8 mouse cellular contexts compared by ENCODE assay signal in the genomic region with DNA sequence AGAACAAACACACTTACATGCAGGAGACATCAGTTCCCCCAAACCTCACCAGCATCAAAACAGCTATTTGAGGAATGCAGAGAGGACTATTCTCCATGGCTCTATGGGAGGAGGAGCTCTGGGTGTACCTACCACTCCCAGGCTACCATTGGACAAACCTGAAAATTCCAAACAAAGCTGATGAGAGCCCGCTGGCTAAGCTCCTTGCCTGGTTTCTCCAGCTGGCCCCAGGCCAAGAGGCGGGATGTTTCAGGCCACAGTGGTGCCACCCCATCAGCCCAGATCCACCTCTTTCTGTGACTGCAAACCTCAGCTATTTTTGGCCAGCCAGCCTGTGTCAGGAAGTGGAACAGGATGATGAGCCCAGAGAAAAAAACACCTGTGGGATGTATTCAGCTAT. TPM values are rescaled to one million over a fixed set of nuclear protein-coding genes. Genes with fewer than 3 reads are reported as not detected.
DNase-seq lines count a peak whose midpoint lies in the region; ATAC-seq and TF ChIP-seq lines count a peak whose summit lies in the region.

No protein-coding gene starts in this region.

- no peaks in the 10 kb centered on the region for H3K9me3 ChIP-seq in kidney, embryonic 15.5 days (replicated peaks)

- H3K27ac ChIP-seq in kidney, embryonic 15.5 days, result no peak overlapping the region
- peak overlapping the region; percentile 33; the same call in 1 of the 2 replicates for H3K27ac ChIP-seq in kidney, adult 2 months (ENCODE audit: insufficient read depth, low read depth, low read length)
- H3K27ac ChIP-seq in macrophage, result peak overlapping the region; percentile 98
- H3K27ac ChIP-seq in thymus, adult 2 months (ENCODE audit: control insufficient read depth, insufficient read depth, low read length), result no peak overlapping the region

- no peak overlapping the region for H3K4me2 ChIP-seq in kidney, embryonic 15.5 days

- DNase-seq in kidney, adult 11 months, result peak; percentile 89
- DNase-seq in ZHBTc4 (ENCODE audit: low read depth, low spot score), result peak; percentile 87
- peak; percentile 73 for DNase-seq in gastrocnemius, postnatal 14 days
- DNase-seq in kidney, adult 2 months, result peak; percentile 96
- no peak for DNase-seq in frontal cortex, postnatal 25 days (ENCODE audit: low spot score in 2 of 2)
- DNase-seq in thymus, adult 2 months, result no peak

- peaks cover 16% of the 10 kb centered on the region for H3K4me1 ChIP-seq in kidney, embryonic 15.5 days
- H3K4me1 ChIP-seq in kidney, adult 2 months (ENCODE audit: control insufficient read depth, insufficient read depth, low read length), result peaks cover 5% of the 10 kb centered on the region; the same call in 1 of the 2 replicates
- no peaks in the 10 kb centered on the region; the same call in 1 of the 2 replicates for H3K4me1 ChIP-seq in thymus, adult 2 months (replicated peaks; ENCODE audit: control insufficient read depth, insufficient read depth, low read length)

- no peaks in the 10 kb centered on the region for H3K36me3 ChIP-seq in kidney, embryonic 15.5 days
- H3K36me3 ChIP-seq in kidney, adult 2 months (ENCODE audit: control insufficient read depth, insufficient read depth, low read length), result no peaks in the 10 kb centered on the region
- H3K36me3 ChIP-seq in macrophage (ENCODE audit: inconsistent target), result no peaks in the 10 kb centered on the region
- H3K36me3 ChIP-seq in thymus, adult 2 months (ENCODE audit: control insufficient read depth, insufficient read depth, low read length), result no peaks in the 10 kb centered on the region

- H3K79me2 ChIP-seq in macrophage (ENCODE audit: inconsistent target), result no peaks in the 10 kb centered on the region

- no peak for TF ChIP-seq POLR2A in kidney, adult 2 months (IDR thresholded peaks at IDR 0.05; ENCODE audit: low read depth, low read length)
- no peak for TF ChIP-seq POLR2A in thymus, adult 2 months (IDR thresholded peaks at IDR 0.05; ENCODE audit: control insufficient read depth, extremely low read depth, insufficient read depth, low read length, poor library complexity)

- no peak overlapping the region for H3K4me3 ChIP-seq in kidney, embryonic 15.5 days (replicated peaks)
- H3K4me3 ChIP-seq in kidney, adult 2 months (ENCODE audit: insufficient read depth, low read depth, low read length), result no peak overlapping the region
- no peak overlapping the region; the same call in 1 of the 2 replicates for H3K4me3 ChIP-seq in macrophage (ENCODE audit: inconsistent target)
- no peak overlapping the region for H3K4me3 ChIP-seq in thymus, adult 2 months (ENCODE audit: control insufficient read depth, insufficient read depth, low read length)

- intact Hi-C loops in gastrocnemius, postnatal 14 days (cut with DNase I; ENCODE audit: low total_unique reads), result no loop called here

- no peaks in the 10 kb centered on the region for H3K27me3 ChIP-seq in kidney, embryonic 15.5 days
- H3K27me3 ChIP-seq in kidney, adult 2 months (replicated peaks; ENCODE audit: control insufficient read depth, insufficient read depth, low read length), result no peaks in the 10 kb centered on the region
- H3K27me3 ChIP-seq in thymus, adult 2 months (ENCODE audit: control insufficient read depth, insufficient read depth, low read length), result no peaks in the 10 kb centered on the region

- WGBS in kidney, embryonic 15.5 days, result 28% methylated on average over 2 of the region's 2 CpGs
- 9% methylated on average over 2 of the region's 2 CpGs for WGBS in kidney, adult 2 months
- 5% methylated on average over 2 of the region's 2 CpGs for WGBS in macrophage (ENCODE audit: missing documents)
- 2% methylated on average over 2 of the region's 2 CpGs for WGBS in thymus, adult 2 months

- TF ChIP-seq CTCF in kidney, adult 2 months (conservative IDR thresholded peaks at IDR 0.05; ENCODE audit: insufficient read depth, insufficient read length, low read depth, low read length), result no peak
- no peak for TF ChIP-seq CTCF in thymus, adult 2 months (IDR thresholded peaks at IDR 0.05; ENCODE audit: borderline replicate concordance, control insufficient read depth, extremely low read depth, insufficient read depth, low read length, poor library complexity)

- H3K9ac ChIP-seq in kidney, embryonic 15.5 days, result no peak overlapping the region

- no peak; the same call in 1 of the 2 replicates for ATAC-seq in kidney, embryonic 15.5 days (replicated peaks; ENCODE audit: low FRiP score)

RNA-seq across cellular contexts. Expression of a gene that starts 33.0 kb away (rescaled TPM):
- 50.2 and 52.8 TPM in 2 replicates for polyA plus RNA-seq in kidney, embryonic 15.5 days (2015; fragmentation: Nextera tagmentation; extraction: Ambion mirVana)
- total RNA-seq in gastrocnemius, postnatal 14 days (2021), result 10 to 100 TPM in 1 of 2 experiments, 1 to 10 TPM in 1; 9.1 to 13.9 TPM
- polyA plus RNA-seq in kidney, adult 2 months (2012; rRNA removed), result 52.0 and 55.3 TPM in 2 replicates
- 100 to 1,000 TPM in 19 of 26 experiments, 10 to 100 TPM in 7; 51.9 to 414 (median 129) TPM for total RNA-seq in macrophage (2018; cell fraction: chromatin; rRNA removed)
- total RNA-seq in macrophage (2018; cell fraction: cytosol; rRNA removed), result 100 to 1,000 TPM in 19 of 26 experiments, 10 to 100 TPM in 7; 63.8 to 293 (median 134) TPM
- total RNA-seq in macrophage (2018; cell fraction: nucleus; rRNA removed), result 100 to 1,000 TPM in 23 of 26 experiments, 10 to 100 TPM in 3; 77.3 to 406 (median 214) TPM
- 37.8 to 108 TPM (median 89.9 TPM) in 3 replicates for polyA plus RNA-seq in macrophage (2018)
- 39.6 and 51.7 TPM in 2 replicates for polyA plus RNA-seq in thymus, adult 2 months (2012; rRNA removed)

Comparison
In these comparisons a context has a peak if more than half of its experiments do, and no peak if none do; other contexts are left out.
1. H3K27ac ChIP-seq: peak in kidney, adult 2 months (single experiment) and macrophage (single experiment); none in kidney, embryonic 15.5 days (single experiment) and thymus, adult 2 months (single experiment).
2. DNase-seq: peak in kidney, adult 11 months (single experiment), ZHBTc4 (single experiment), gastrocnemius, postnatal 14 days (single experiment) and kidney, adult 2 months (single experiment); none in frontal cortex, postnatal 25 days (0 of 2) and thymus, adult 2 months (single experiment).